Mouse (Mus musculus) heart, postnatal 36 days (tissue): Measurements from ENCODE around the gene Maml3. TPM values are rescaled to one million over a fixed set of nuclear protein-coding genes. Genes with fewer than 3 reads are reported as not detected.
A peak's percentile ranks its signal among the peaks of the same experiment; 100 is the strongest.

Experiments
- DNase-seq, 2 experiments: peaks; one replicate each; pipeline ENCODE4 v3.0.0; 2021 to 2022
- intact Hi-C: fragments of 180-260 bp; cut with DNase I; formaldehyde crosslinking; loops from one replicate; pipeline ENCODE4 v1.15.1; 2025
- total RNA-seq, 2 experiments: library from RNA; stranded (reverse); gene quantifications; 2 replicates each; pipeline ENCODE4 v1.2.3; 2021

Maml3 gene
- total RNA-seq, 2 experiments from 2014 or later = 1.8 to 5.0 TPM

- DNase-seq = no peak
- intact Hi-C loops = no loop called here
Measured at GRCm38 (mm10) chr3:51849462-51849861, 255.4 kb downstream of the Maml3 start.

- intact Hi-C loops = no loop called here
- no peak for DNase-seq
Measured at GRCm38 (mm10) chr3:51847262-51847661, 257.6 kb downstream of the Maml3 start.

GRCm38 (mm10) chr3:51844255-51844654 is 260.6 kb downstream of the Maml3 start:
- intact Hi-C loops = no loop called here
- no peak for DNase-seq

GRCm38 (mm10) chr3:51842140-51842539 is 262.7 kb downstream of the Maml3 start:
- intact Hi-C loops = no loop called here
- DNase-seq = no peak

- no peak for DNase-seq
- intact Hi-C loops = no loop called here
Measured at GRCm38 (mm10) chr3:51841598-51841997, 263.3 kb downstream of the Maml3 start.

- DNase-seq = no peak
- intact Hi-C loops = no loop called here
Measured at GRCm38 (mm10) chr3:51841177-51841576, 263.7 kb downstream of the Maml3 start.

GRCm38 (mm10) chr3:51840095-51840805 is 264.6 kb downstream of the Maml3 start:
- no peak for DNase-seq
- intact Hi-C loops = no loop called here

GRCm38 (mm10) chr3:51839353-51839715 is 265.5 kb downstream of the Maml3 start:
- DNase-seq = no peak
- intact Hi-C loops = no loop called here

GRCm38 (mm10) chr3:51838696-51839352 is 266.1 kb downstream of the Maml3 start:
- intact Hi-C loops = no loop called here

GRCm38 (mm10) chr3:51832985-51833384 is 271.9 kb downstream of the Maml3 start:
- intact Hi-C loops = no loop called here
- no peak for DNase-seq

More at GRCm38 (mm10) chr3:51838696-51839352, 266.1 kb downstream of the Maml3 start:
- DNase-seq = no peak

GRCm38 (mm10) chr3:51830821-51831429 is 274.0 kb downstream of the Maml3 start:
- intact Hi-C loops = no loop called here
- peak; percentile 30 to 32 for DNase-seq

- intact Hi-C loops = no loop called here
- DNase-seq = no peak
Measured at GRCm38 (mm10) chr3:51825530-51825929, 279.3 kb downstream of the Maml3 start.

- intact Hi-C loops = no loop called here
- DNase-seq = no peak
Measured at GRCm38 (mm10) chr3:51824506-51824905, 280.4 kb downstream of the Maml3 start.

GRCm38 (mm10) chr3:51821551-51821950 is 283.3 kb downstream of the Maml3 start:
- intact Hi-C loops = no loop called here
- DNase-seq = no peak

GRCm38 (mm10) chr3:51819109-51819508 is 285.8 kb downstream of the Maml3 start:
- DNase-seq = no peak
- intact Hi-C loops = no loop called here

GRCm38 (mm10) chr3:51817919-51818318 is 287.0 kb downstream of the Maml3 start:
- DNase-seq = no peak
- intact Hi-C loops = no loop called here

GRCm38 (mm10) chr3:51817329-51817728 is 287.5 kb downstream of the Maml3 start:
- DNase-seq = no peak
- intact Hi-C loops = no loop called here

GRCm38 (mm10) chr3:51816517-51817285 is 288.2 kb downstream of the Maml3 start:
- intact Hi-C loops = no loop called here
- DNase-seq = no peak

- intact Hi-C loops = no loop called here
- DNase-seq = no peak
Measured at GRCm38 (mm10) chr3:51814073-51814472, 290.8 kb downstream of the Maml3 start.

- DNase-seq = no peak
- intact Hi-C loops = no loop called here
Measured at GRCm38 (mm10) chr3:51813186-51813585, 291.7 kb downstream of the Maml3 start.

GRCm38 (mm10) chr3:51810731-51811130 is 294.1 kb downstream of the Maml3 start:
- intact Hi-C loops = no loop called here
- DNase-seq = no peak
